Mouse (Mus musculus) megakaryocyte, embryonic 14.5 days (primary cell): ENCODE measurements around the gene Accsl.

Experiments
- FLI1 ChIP-seq: IDR thresholded peaks from 2 replicates; pipeline ENCODE4 v1.6.1; 2012; ENCODE audit warnings: low read length, inconsistent platforms, mixed read lengths
- GATA1 ChIP-seq: IDR thresholded peaks from 3 replicates; pipeline ENCODE4 v1.6.1; 2012; ENCODE audit warnings: mixed read lengths, low read length, inconsistent platforms, borderline replicate concordance

DNA sequence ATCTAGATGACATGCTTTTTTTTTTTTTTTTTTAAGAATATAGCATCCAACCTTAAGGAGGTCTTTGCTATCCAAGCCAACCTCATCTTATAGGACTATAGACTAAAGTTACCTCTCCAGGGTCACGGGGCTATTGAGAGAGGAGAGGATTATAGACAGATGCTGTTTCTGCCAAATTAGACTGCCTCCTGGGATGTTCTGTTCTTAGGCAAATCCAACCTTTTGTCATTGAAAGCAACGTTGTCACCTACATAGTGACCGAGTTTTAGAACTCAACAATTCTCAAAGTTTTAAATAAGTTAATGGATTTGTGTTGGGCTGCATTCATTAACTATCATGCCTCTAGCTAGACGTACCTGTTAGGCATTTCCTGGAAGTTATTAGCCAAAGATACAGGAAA is 5.7 kb downstream of the Accsl start:
- TF ChIP-seq GATA1 (no peak), FLI1 (no peak)
